Mouse (Mus musculus) myocyte (in vitro differentiated cells): ENCODE results near the gene Ass1.

Experiments
- CEBPB ChIP-seq: IDR thresholded peaks from 2 replicates; pipeline ENCODE4 v1.6.1; 2011; ENCODE audit warnings: mild to moderate bottlenecking, moderate library complexity; ENCODE audit not compliant: poor library complexity, insufficient read depth, severe bottlenecking
- E2F4 ChIP-seq: IDR thresholded peaks from one replicate; pipeline ENCODE4 v1.6.1; 2011; ENCODE audit warnings: mild to moderate bottlenecking, control low read depth, moderate library complexity; ENCODE audit not compliant: insufficient read depth
- MAX ChIP-seq: IDR thresholded peaks from one replicate; pipeline ENCODE4 v1.6.1; 2011; ENCODE audit warnings: low read depth, mild to moderate bottlenecking, control low read depth
- MYOD1 ChIP-seq, 3 experiments: IDR thresholded peaks; one replicate each; pipeline ENCODE4 v1.6.1; 2011; ENCODE audit warnings: control low read depth in 2 of 3, low read depth in 2 of 3, mild to moderate bottlenecking in 2 of 3, moderate library complexity in 1 of 3; ENCODE audit not compliant: insufficient read length in 2 of 3, control insufficient read depth in 1 of 3
- MYOG ChIP-seq, 3 experiments: IDR thresholded peaks; one replicate each; pipeline ENCODE4 v1.6.1; 2011; ENCODE audit warnings: control low read depth in 2 of 3, low read depth in 2 of 3, mild to moderate bottlenecking in 2 of 3; ENCODE audit not compliant: insufficient read length in 2 of 3, control insufficient read depth in 1 of 3, insufficient read depth in 1 of 3
- POLR2A ChIP-seq: IDR thresholded peaks from one replicate; pipeline ENCODE4 v1.6.1; 2011; ENCODE audit warnings: low read depth, mild to moderate bottlenecking, control low read depth, moderate library complexity; ENCODE audit not compliant: insufficient read length
- POLR2AphosphoS2 ChIP-seq: IDR thresholded peaks from one replicate; pipeline ENCODE4 v1.6.1; 2011; ENCODE audit warnings: low read depth, control low read depth; ENCODE audit not compliant: insufficient read length
- REST ChIP-seq: IDR thresholded peaks from one replicate; pipeline ENCODE4 v1.6.1; 2011; ENCODE audit warnings: mild to moderate bottlenecking, control low read depth, moderate library complexity; ENCODE audit not compliant: insufficient read depth, insufficient read length
- SRF ChIP-seq: IDR thresholded peaks from one replicate; pipeline ENCODE4 v1.6.1; 2011; ENCODE audit warnings: low read depth; ENCODE audit not compliant: control insufficient read depth, insufficient read length
- TCF12 ChIP-seq: IDR thresholded peaks from one replicate; pipeline ENCODE4 v1.6.1; 2011; ENCODE audit warnings: mild to moderate bottlenecking, control low read depth; ENCODE audit not compliant: poor library complexity, insufficient read depth, severe bottlenecking
- TCF3 ChIP-seq: IDR thresholded peaks from one replicate; pipeline ENCODE4 v1.6.1; 2011; ENCODE audit warnings: low read depth, control low read depth; ENCODE audit not compliant: insufficient read length
- USF1 ChIP-seq: IDR thresholded peaks from one replicate; pipeline ENCODE4 v1.6.1; 2011; ENCODE audit warnings: low read depth, mild to moderate bottlenecking, control low read depth, moderate library complexity

DNA sequence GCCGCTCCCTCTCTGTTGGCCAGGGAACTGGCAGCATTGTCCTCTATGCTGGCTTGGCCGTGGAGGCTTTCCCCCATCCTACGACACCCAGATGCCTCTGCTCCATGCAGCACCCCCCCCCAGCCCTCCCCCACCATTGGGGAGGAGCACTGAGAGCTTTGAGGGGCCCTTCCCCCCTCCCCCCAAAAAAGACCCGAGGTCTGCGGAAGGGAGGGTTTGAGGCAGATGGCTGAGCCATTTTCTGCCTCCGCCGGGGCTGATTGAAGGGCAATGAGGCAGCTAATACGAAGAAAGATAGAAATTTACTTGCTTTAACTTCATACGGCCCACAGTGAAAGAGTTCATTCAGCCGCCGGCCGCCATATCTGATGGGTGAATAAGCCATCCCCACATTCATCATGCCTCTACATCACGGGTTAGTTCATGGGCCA is 25.1 kb downstream of the Ass1 start:
- TF ChIP-seq POLR2A (no peak), CEBPB (no peak), POLR2AphosphoS2 (no peak), USF1 (no peak), TCF12 (no peak), E2F4 (no peak), MYOD1 (IDR thresholded peaks at IDR 0.05; ENCODE audit: control insufficient read depth in 1 of 3, insufficient read length in 2 of 3, low read depth in 2 of 3) (no peak), MYOG (IDR thresholded peaks at IDR 0.05; ENCODE audit: control insufficient read depth in 1 of 3, insufficient read depth in 1 of 3, insufficient read length in 2 of 3, low read depth in 2 of 3) (no peak), MAX (no peak), TCF3 (no peak), REST (no peak), SRF (no peak)
